9 mouse cellular contexts compared by ENCODE assay signal in the genomic region with DNA sequence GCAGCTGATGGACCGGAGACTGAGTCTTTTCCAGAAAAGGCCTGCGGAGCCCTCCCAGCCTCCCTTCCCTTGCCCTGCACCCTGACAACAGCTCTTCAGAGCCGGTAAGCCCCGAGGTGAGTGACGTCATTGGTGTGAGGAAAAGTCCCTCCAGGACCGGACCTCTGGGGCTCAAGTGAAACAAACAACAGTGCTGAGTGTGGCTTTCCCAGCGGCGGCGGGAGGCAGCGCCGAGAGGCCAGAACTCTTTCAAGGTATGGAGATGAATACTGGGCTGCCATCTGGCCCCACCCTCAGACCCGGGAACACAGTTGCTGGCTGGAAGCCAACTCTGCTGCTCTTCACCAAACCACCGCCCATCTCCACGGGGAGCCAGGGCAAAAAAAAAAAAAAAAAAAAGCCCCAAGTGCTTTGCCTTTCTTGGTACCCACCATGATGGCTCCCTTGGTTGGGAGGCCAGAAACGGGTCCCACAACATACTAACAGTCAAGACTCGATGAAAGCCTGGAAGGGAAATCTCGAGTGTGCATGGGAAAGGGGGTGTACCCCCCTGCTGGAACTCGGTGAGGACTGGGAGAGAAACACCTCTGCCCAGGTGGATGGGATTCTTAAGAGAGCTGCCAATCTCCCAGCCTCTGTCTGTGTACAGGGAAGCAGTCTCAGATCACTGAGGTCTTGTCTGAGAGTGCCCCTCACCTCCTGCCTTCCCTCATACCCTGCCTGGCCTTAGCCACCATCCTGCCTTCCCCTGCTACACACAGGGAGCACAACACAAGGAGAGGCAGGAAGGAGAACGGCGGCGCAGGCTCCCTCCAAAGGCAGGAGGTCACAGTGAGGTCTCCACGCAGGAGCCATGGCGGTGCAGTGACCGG. TPM values are rescaled to one million over a fixed set of nuclear protein-coding genes. Genes with fewer than 3 reads are reported as not detected.
A peak's percentile ranks its signal among the peaks of the same experiment; 100 is the strongest.
DNase-seq lines count a peak whose midpoint lies in the region; ATAC-seq lines count a peak whose summit lies in the region.
"Had no signal": no experiment of that assay in that cellular context is flagged by ENCODE, and none has a peak within 500 bp of the region (broad histone marks: within the 10 kb centered on the region; RNA-seq: fewer than 3 reads in every experiment).

No protein-coding gene starts in this region.

- H3K4me1 ChIP-seq in forebrain, embryonic 10.5 days = peaks cover 48% of the 10 kb centered on the region
- H3K4me1 ChIP-seq in forebrain, embryonic 16.5 days (replicated peaks; ENCODE audit: control insufficient read depth, insufficient read depth, low read length) = peaks cover 40% of the 10 kb centered on the region
- H3K4me1 ChIP-seq in megakaryocyte, embryonic 14.5 days = peaks cover 46% of the 10 kb centered on the region
- peaks cover 44% of the 10 kb centered on the region for H3K4me1 ChIP-seq in forebrain, embryonic 12.5 days
- H3K4me1 ChIP-seq in neural tube, embryonic 11.5 days (ENCODE audit: control insufficient read depth, insufficient read depth, low read length) = peaks cover 12% of the 10 kb centered on the region

- peaks cover 98% of the 10 kb centered on the region for H3K27me3 ChIP-seq in forebrain, embryonic 10.5 days (ENCODE audit: poor library complexity, severe bottlenecking)
- H3K27me3 ChIP-seq in forebrain, embryonic 16.5 days (replicated peaks; ENCODE audit: control insufficient read depth, insufficient read depth, low read length) = peaks cover 10% of the 10 kb centered on the region; the same call in 1 of the 2 replicates
- peaks cover 99% of the 10 kb centered on the region for H3K27me3 ChIP-seq in megakaryocyte, embryonic 14.5 days (replicated peaks)
- peaks cover 87% of the 10 kb centered on the region for H3K27me3 ChIP-seq in forebrain, embryonic 12.5 days
- peaks cover 58% of the 10 kb centered on the region for H3K27me3 ChIP-seq in neural tube, embryonic 11.5 days (ENCODE audit: control insufficient read depth, insufficient read depth, low read length)

- DNase-seq in forebrain, embryonic 10.5 days (ENCODE audit: extremely low spot score, low spot score) = no peak
- DNase-seq in neural tube, embryonic 11.5 days (ENCODE audit: low spot score) = peak; percentile 61
- DNase-seq in frontal cortex, adult 2 months (ENCODE audit: extremely low spot score in 1 of 2, low spot score in 1 of 2) = no peak
- DNase-seq in kidney, adult 18-20 months = no peak

- 4% methylated on average over 24 of the region's 24 CpGs for WGBS in forebrain, embryonic 10.5 days
- WGBS in forebrain, embryonic 16.5 days = 9% methylated on average over 24 of the region's 24 CpGs
- WGBS in forebrain, embryonic 12.5 days = 6% methylated on average over 24 of the region's 24 CpGs
- WGBS in neural tube, embryonic 11.5 days = 3% methylated on average over 24 of the region's 24 CpGs

- H3K9me3 ChIP-seq in forebrain, embryonic 10.5 days = no peaks in the 10 kb centered on the region; the same call in 1 of the 2 replicates
- H3K9me3 ChIP-seq in forebrain, embryonic 16.5 days (ENCODE audit: control insufficient read depth, low read length) = no peaks in the 10 kb centered on the region
- H3K9me3 ChIP-seq in megakaryocyte, embryonic 14.5 days = no peaks in the 10 kb centered on the region
- H3K9me3 ChIP-seq in forebrain, embryonic 12.5 days = no peaks in the 10 kb centered on the region
- no peaks in the 10 kb centered on the region for H3K9me3 ChIP-seq in neural tube, embryonic 11.5 days (ENCODE audit: control insufficient read depth, low read length)

- no peak overlapping the region for H3K9ac ChIP-seq in forebrain, embryonic 16.5 days (replicated peaks; ENCODE audit: low read depth, low read length)
- H3K9ac ChIP-seq in forebrain, embryonic 12.5 days = peak overlapping the region; percentile 29; the same call in 1 of the 2 replicates
- H3K9ac ChIP-seq in neural tube, embryonic 11.5 days (ENCODE audit: low read length) = no peak overlapping the region

- H3K4me3 ChIP-seq in forebrain, embryonic 10.5 days = peak overlapping the region; percentile 44
- H3K4me3 ChIP-seq in forebrain, embryonic 16.5 days (replicated peaks; ENCODE audit: low read length) = no peak overlapping the region
- H3K4me3 ChIP-seq in megakaryocyte, embryonic 14.5 days (replicated peaks) = peak overlapping the region; percentile 88
- H3K4me3 ChIP-seq in forebrain, embryonic 12.5 days (replicated peaks) = peak overlapping the region; percentile 23
- H3K4me3 ChIP-seq in neural tube, embryonic 11.5 days (ENCODE audit: low read depth, low read length) = 0 out of 2 replicates have a peak overlapping the region, but pooled peaks have one; percentile 4

- no peak overlapping the region for H3K27ac ChIP-seq in forebrain, embryonic 10.5 days
- H3K27ac ChIP-seq in forebrain, embryonic 16.5 days (ENCODE audit: low read length) = no peak overlapping the region; the same call in 1 of the 2 replicates
- H3K27ac ChIP-seq in forebrain, embryonic 12.5 days = no peak overlapping the region
- H3K27ac ChIP-seq in neural tube, embryonic 11.5 days (ENCODE audit: low read depth, low read length) = no peak overlapping the region

- ATAC-seq in forebrain, embryonic 16.5 days = no peak
- ATAC-seq in megakaryocyte, adult 5-6 weeks (ENCODE audit: poor library complexity, severe bottlenecking) = no peak
- peak; percentile 18; the same call in 1 of the 2 replicates for ATAC-seq in forebrain, embryonic 12.5 days (ENCODE audit: low FRiP score)
- peak; percentile 24; the same call in 1 of the 2 replicates for ATAC-seq in neural tube, embryonic 11.5 days (ENCODE audit: insufficient read depth, low FRiP score, low TSS enrichment)

- peaks cover 21% of the 10 kb centered on the region for H3K36me3 ChIP-seq in forebrain, embryonic 10.5 days (replicated peaks)
- H3K36me3 ChIP-seq in forebrain, embryonic 16.5 days (ENCODE audit: control insufficient read depth, insufficient read depth) = peaks cover 12% of the 10 kb centered on the region
- H3K36me3 ChIP-seq in megakaryocyte, embryonic 14.5 days (replicated peaks; ENCODE audit: low read length) = no peaks in the 10 kb centered on the region
- peaks cover 25% of the 10 kb centered on the region for H3K36me3 ChIP-seq in forebrain, embryonic 12.5 days (replicated peaks)
- 0 out of 2 replicates have a peak, but pooled peaks cover 2% of the 10 kb centered on the region for H3K36me3 ChIP-seq in neural tube, embryonic 11.5 days (ENCODE audit: control insufficient read depth, insufficient read depth, low read length)

- no peak overlapping the region for H3K4me2 ChIP-seq in forebrain, embryonic 16.5 days (ENCODE audit: low read length)
- peak overlapping the region; percentile 39 for H3K4me2 ChIP-seq in forebrain, embryonic 12.5 days
- H3K4me2 ChIP-seq in neural tube, embryonic 11.5 days (ENCODE audit: low read depth) = peak overlapping the region; percentile 18; the same call in 1 of the 2 replicates

RNA-seq across cellular contexts. Expression of gene Tmem151b, which starts 5.2 kb away (rescaled TPM):
- polyA plus RNA-seq in forebrain, embryonic 10.5 days (2016; fragmentation: Nextera tagmentation; extraction: Ambion mirVana) = 4.8 and 6.3 TPM in 2 replicates
- 37.4 and 41.3 TPM in 2 replicates for polyA plus RNA-seq in forebrain, embryonic 16.5 days (2015; fragmentation: Nextera tagmentation; extraction: Ambion mirVana)
- polyA plus RNA-seq in megakaryocyte, embryonic 14.5 days (2012; ENCODE audit: insufficient read depth, low replicate concordance) = 0.93 and 1.1 TPM in 2 replicates
- not detected in 2 replicates for total RNA-seq in megakaryocyte, adult 5-6 weeks (2015)
- total RNA-seq in megakaryocyte, adult 5-6 weeks (2017) = not detected in 2 replicates
- polyA plus RNA-seq in forebrain, embryonic 12.5 days (2016; fragmentation: Nextera tagmentation; extraction: Ambion mirVana) = 8.5 and 13.4 TPM in 2 replicates
- polyA plus RNA-seq in neural tube, embryonic 11.5 days (2014; fragmentation: Nextera tagmentation; extraction: Ambion mirVana) = 6.2 and 6.8 TPM in 2 replicates
- polyA plus RNA-seq in frontal cortex, adult 2 months (2012; rRNA removed) = 68.7 and 72.1 TPM in 2 replicates

RNA-seq across cellular contexts. Expression of gene Nfkbie, which starts 11.3 kb away (rescaled TPM):
- polyA plus RNA-seq in forebrain, embryonic 10.5 days (2016; fragmentation: Nextera tagmentation; extraction: Ambion mirVana) = 6.6 and 6.9 TPM in 2 replicates
- 3.9 and 5.0 TPM in 2 replicates for polyA plus RNA-seq in forebrain, embryonic 16.5 days (2015; fragmentation: Nextera tagmentation; extraction: Ambion mirVana)
- 9.1 and 12.3 TPM in 2 replicates for polyA plus RNA-seq in megakaryocyte, embryonic 14.5 days (2012; ENCODE audit: insufficient read depth, low replicate concordance)
- total RNA-seq in megakaryocyte, adult 5-6 weeks (2015) = 10.4 and 11.1 TPM in 2 replicates
- 13.4 and 14.0 TPM in 2 replicates for total RNA-seq in megakaryocyte, adult 5-6 weeks (2017)
- polyA plus RNA-seq in forebrain, embryonic 12.5 days (2016; fragmentation: Nextera tagmentation; extraction: Ambion mirVana) = 5.5 and 5.7 TPM in 2 replicates
- polyA plus RNA-seq in neural tube, embryonic 11.5 days (2014; fragmentation: Nextera tagmentation; extraction: Ambion mirVana) = 6.9 and 7.0 TPM in 2 replicates
- polyA plus RNA-seq in frontal cortex, adult 2 months (2012; rRNA removed) = 1.8 and 2.0 TPM in 2 replicates

RNA-seq across cellular contexts. Expression of gene Slc35b2, which starts 19.4 kb away (rescaled TPM):
- polyA plus RNA-seq in forebrain, embryonic 10.5 days (2016; fragmentation: Nextera tagmentation; extraction: Ambion mirVana) = 114 and 117 TPM in 2 replicates
- polyA plus RNA-seq in forebrain, embryonic 16.5 days (2015; fragmentation: Nextera tagmentation; extraction: Ambion mirVana) = 91.5 and 93.3 TPM in 2 replicates
- 24.8 and 30.6 TPM in 2 replicates for polyA plus RNA-seq in megakaryocyte, embryonic 14.5 days (2012; ENCODE audit: insufficient read depth, low replicate concordance)
- total RNA-seq in megakaryocyte, adult 5-6 weeks (2015) = 33.7 and 44.9 TPM in 2 replicates
- total RNA-seq in megakaryocyte, adult 5-6 weeks (2017) = 48.2 and 52.2 TPM in 2 replicates
- 91.0 and 91.7 TPM in 2 replicates for polyA plus RNA-seq in forebrain, embryonic 12.5 days (2016; fragmentation: Nextera tagmentation; extraction: Ambion mirVana)
- 101 and 106 TPM in 2 replicates for polyA plus RNA-seq in neural tube, embryonic 11.5 days (2014; fragmentation: Nextera tagmentation; extraction: Ambion mirVana)
- 57.3 and 59.5 TPM in 2 replicates for polyA plus RNA-seq in frontal cortex, adult 2 months (2012; rRNA removed)

RNA-seq across cellular contexts. Expression of gene Tcte1, which starts 21.0 kb away (rescaled TPM):
- polyA plus RNA-seq in forebrain, embryonic 10.5 days (2016; fragmentation: Nextera tagmentation; extraction: Ambion mirVana) = 1.1 and 1.3 TPM in 2 replicates
- polyA plus RNA-seq in forebrain, embryonic 16.5 days (2015; fragmentation: Nextera tagmentation; extraction: Ambion mirVana) = 4.7 and 4.8 TPM in 2 replicates
- 0.12 TPM in 1 of 2 replicates, not detected in the other for polyA plus RNA-seq in megakaryocyte, embryonic 14.5 days (2012; ENCODE audit: insufficient read depth, low replicate concordance)
- total RNA-seq in megakaryocyte, adult 5-6 weeks (2015) = not detected in 2 replicates
- not detected in 2 replicates for total RNA-seq in megakaryocyte, adult 5-6 weeks (2017)
- 1.1 and 2.4 TPM in 2 replicates for polyA plus RNA-seq in forebrain, embryonic 12.5 days (2016; fragmentation: Nextera tagmentation; extraction: Ambion mirVana)
- polyA plus RNA-seq in neural tube, embryonic 11.5 days (2014; fragmentation: Nextera tagmentation; extraction: Ambion mirVana) = 1.4 and 1.8 TPM in 2 replicates
- 2.0 and 2.1 TPM in 2 replicates for polyA plus RNA-seq in frontal cortex, adult 2 months (2012; rRNA removed)
- polyA plus RNA-seq: liver, embryonic 16.5 days had no signal

RNA-seq across cellular contexts. Expression of gene Hsp90ab1, which starts 28.8 kb away (rescaled TPM):
- 2,210 and 2,220 TPM in 2 replicates for polyA plus RNA-seq in forebrain, embryonic 10.5 days (2016; fragmentation: Nextera tagmentation; extraction: Ambion mirVana)
- 1,528 and 1,563 TPM in 2 replicates for polyA plus RNA-seq in forebrain, embryonic 16.5 days (2015; fragmentation: Nextera tagmentation; extraction: Ambion mirVana)
- 292 and 435 TPM in 2 replicates for polyA plus RNA-seq in megakaryocyte, embryonic 14.5 days (2012; ENCODE audit: insufficient read depth, low replicate concordance)
- total RNA-seq in megakaryocyte, adult 5-6 weeks (2015) = 448 and 487 TPM in 2 replicates
- 829 and 973 TPM in 2 replicates for total RNA-seq in megakaryocyte, adult 5-6 weeks (2017)
- 1,580 and 1,603 TPM in 2 replicates for polyA plus RNA-seq in forebrain, embryonic 12.5 days (2016; fragmentation: Nextera tagmentation; extraction: Ambion mirVana)
- 1,725 and 1,823 TPM in 2 replicates for polyA plus RNA-seq in neural tube, embryonic 11.5 days (2014; fragmentation: Nextera tagmentation; extraction: Ambion mirVana)
- 952 and 985 TPM in 2 replicates for polyA plus RNA-seq in frontal cortex, adult 2 months (2012; rRNA removed)

Comparison
In these comparisons a context has a peak if more than half of its experiments do, and no peak if none do; other contexts are left out.
1. ATAC-seq: peak in forebrain, embryonic 12.5 days (single experiment) and neural tube, embryonic 11.5 days (single experiment); none in forebrain, embryonic 16.5 days (single experiment) and megakaryocyte, adult 5-6 weeks (single experiment).